Mouse (Mus musculus) midbrain, embryonic 11.5 days (tissue): ENCODE measurements around the gene Gm5475. TPM values are rescaled to one million over a fixed set of nuclear protein-coding genes. Genes with fewer than 3 reads are reported as not detected.

Experiments
- ATAC-seq: fragments of 200-750 bp; cut with Nextera tagmentation; 2 replicates; pipeline ENCODE4 v1.8.0; 2017; ENCODE audit warnings: moderate TSS enrichment, moderate library complexity; ENCODE audit not compliant: low FRiP score
- DNase-seq: peaks from one replicate; pipeline ENCODE4 v3.0.0; 2015; ENCODE audit warnings: low spot score; ENCODE audit errors: missing footprints
- H3K27ac ChIP-seq: fragments of 300-500 bp; sonication (generic); 2 replicates; pipeline ENCODE4 v1.5.1; 2014; ENCODE audit warnings: low read depth, low read length
- H3K27me3 ChIP-seq: fragments of 300-500 bp; sonication (generic); 2 replicates; pipeline ENCODE4 v1.6.1; 2014; ENCODE audit warnings: mild to moderate bottlenecking, low read length, moderate library complexity, mixed read lengths; ENCODE audit not compliant: control insufficient read depth, insufficient read depth
- H3K36me3 ChIP-seq: fragments of 300-500 bp; sonication (generic); 2 replicates; pipeline ENCODE4 v1.6.1; 2014; ENCODE audit warnings: mild to moderate bottlenecking, low read length, moderate library complexity, mixed read lengths; ENCODE audit not compliant: control insufficient read depth, insufficient read depth
- H3K4me1 ChIP-seq: fragments of 300-500 bp; sonication (generic); 2 replicates; pipeline ENCODE4 v1.6.1; 2014; ENCODE audit warnings: low read length; ENCODE audit not compliant: control insufficient read depth, insufficient read depth
- H3K4me2 ChIP-seq: fragments of 300-500 bp; sonication (generic); 2 replicates; pipeline ENCODE4 v1.6.1; 2014; ENCODE audit warnings: mild to moderate bottlenecking, moderate library complexity
- H3K4me3 ChIP-seq: fragments of 300-500 bp; sonication (generic); 2 replicates; pipeline ENCODE4 v1.5.1; 2014; ENCODE audit warnings: low read depth, low read length
- H3K9ac ChIP-seq: fragments of 300-500 bp; sonication (generic); 2 replicates; pipeline ENCODE4 v1.6.1; 2014; ENCODE audit warnings: low read length
- H3K9me3 ChIP-seq: fragments of 300-500 bp; sonication (generic); 2 replicates; pipeline ENCODE4 v1.6.1; 2016; ENCODE audit warnings: low read length; ENCODE audit not compliant: control insufficient read depth
- WGBS: fragments of 180-500 bp; shearing (Covaris S2); extraction: QIAGEN DNeasy Blood & Tissue Kit; methylation state at CpG from one replicate; pipeline ENCODE4 v1.1.7; 2014; 5-methylcytosine and 5-hydroxymethylcytosine counted together
- polyA plus RNA-seq: library from polyadenylated mRNA; unstranded; fragments of >200 nt; fragmentation: Nextera tagmentation; extraction: Ambion mirVana; gene quantifications from 2 replicates; pipeline ENCODE4 v1.2.1, GENCODE M21; 2014

Gm5475 gene
- polyA plus RNA-seq, 1 experiment from 2014 or later = not detected

GRCm38 (mm10) chr15:100467738-100468137, 45.8 kb downstream of the Gm5475 start:
- Histone ChIP-seq H3K27ac (no peak overlapping the region), H3K4me3 (no peak overlapping the region), H3K9me3 (no peaks in the 10 kb centered on the region), H3K9ac (no peak overlapping the region; the same call in 1 of the 2 replicates), H3K36me3 (no peaks in the 10 kb centered on the region), H3K4me2 (peak overlapping the region; percentile 84; the same call in 1 of the 2 replicates), H3K4me1 (peaks cover 12% of the 10 kb centered on the region), H3K27me3 (no peaks in the 10 kb centered on the region)
- 45% methylated on average over 8 of the region's 8 CpGs for WGBS
- ATAC-seq (no peak), DNase-seq (no peak)

- ATAC-seq (peak; percentile 94), DNase-seq (peak; percentile 98)
- H3K36me3 ChIP-seq = no peaks in the 10 kb centered on the region
- WGBS = 2% methylated on average over 73 of the region's 84 CpGs
- peak within 1 kb of the TSS; percentile 84 for H3K4me3 ChIP-seq
- no peaks in the 10 kb centered on the region for H3K9me3 ChIP-seq
- H3K27me3 ChIP-seq = no peaks in the 10 kb centered on the region
- H3K9ac ChIP-seq = peak within 1 kb of the TSS; percentile 92
- peak within 1 kb of the TSS; percentile 78 for H3K27ac ChIP-seq
- peak within 1 kb of the TSS; percentile 84 for H3K4me2 ChIP-seq
- peaks cover 12% of the 10 kb centered on the region for H3K4me1 ChIP-seq
These were observed 46.6 kb downstream of the Gm5475 start, which contains the start of gene Letmd1 for GRCm38 (mm10) chr15:100468295-100469188. Letmd1 (plus strand) TSS chr15:100469023.

GRCm38 (mm10) chr15:100469189-100469545, 47.2 kb downstream of the Gm5475 start:
- no peak for ATAC-seq
- Histone ChIP-seq H3K4me1 (peaks cover 12% of the 10 kb centered on the region), H3K9me3 (no peaks in the 10 kb centered on the region), H3K9ac (peak overlapping the region; percentile 92), H3K4me3 (peak overlapping the region; percentile 84), H3K4me2 (peak overlapping the region; percentile 84), H3K27me3 (no peaks in the 10 kb centered on the region), H3K36me3 (no peaks in the 10 kb centered on the region), H3K27ac (peak overlapping the region; percentile 78; the same call in 1 of the 2 replicates)
- under 1% methylated on average over 19 of the region's 19 CpGs for WGBS
- peak; percentile 95 for DNase-seq

- peaks cover 12% of the 10 kb centered on the region for H3K4me1 ChIP-seq
- H3K27ac ChIP-seq = no peak overlapping the region
- H3K27me3 ChIP-seq = no peaks in the 10 kb centered on the region
- no peak overlapping the region for H3K9ac ChIP-seq
- H3K4me3 ChIP-seq = peak overlapping the region; percentile 84
- no peak for DNase-seq
- H3K36me3 ChIP-seq = peaks cover 3% of the 10 kb centered on the region; the same call in 1 of the 2 replicates
- no peak for ATAC-seq
- H3K4me2 ChIP-seq = peak overlapping the region; percentile 84
- no peaks in the 10 kb centered on the region for H3K9me3 ChIP-seq
- 67% methylated on average over 10 of the region's 10 CpGs for WGBS
These were observed 48.1 kb downstream of the Gm5475 start for GRCm38 (mm10) chr15:100470037-100470436.

- no peak overlapping the region for H3K27ac ChIP-seq
- H3K9ac ChIP-seq = no peak overlapping the region
- DNase-seq = no peak
- WGBS = 86% methylated on average over 7 of the region's 7 CpGs
- no peaks in the 10 kb centered on the region for H3K27me3 ChIP-seq
- no peaks in the 10 kb centered on the region for H3K9me3 ChIP-seq
- ATAC-seq = no peak
- peaks cover 20% of the 10 kb centered on the region for H3K36me3 ChIP-seq
- no peak overlapping the region for H3K4me3 ChIP-seq
- no peak overlapping the region for H3K4me2 ChIP-seq
- H3K4me1 ChIP-seq = peaks cover 6% of the 10 kb centered on the region
These were observed 52.1 kb downstream of the Gm5475 start for GRCm38 (mm10) chr15:100473926-100474503.

Other genes starting within 250 kb of the Gm5475 start
- gene Atf1, start 194.3 kb upstream of the Gm5475 start, polyA plus RNA-seq = 31.8 and 33.5 TPM in 2 replicates
- 0.10 TPM in 1 of 2 replicates, not detected in the other for gene Tmprss12, start 141.3 kb upstream of the Gm5475 start, polyA plus RNA-seq
- gene Mettl7a1, start 118.0 kb upstream of the Gm5475 start, polyA plus RNA-seq = 4.0 and 5.1 TPM in 2 replicates
- gene Mettl7a3, start 87.2 kb upstream of the Gm5475 start, polyA plus RNA-seq = not detected in 2 replicates
- not detected in 2 replicates for gene Methig1, start 69.0 kb upstream of the Gm5475 start, polyA plus RNA-seq
- gene Mettl7a2, start 68.9 kb upstream of the Gm5475 start, polyA plus RNA-seq = not detected in 2 replicates
- not detected in 2 replicates for gene Higd1c, start 57.6 kb upstream of the Gm5475 start, polyA plus RNA-seq
- gene Slc11a2, start 2.9 kb downstream of the Gm5475 start, polyA plus RNA-seq = 18.2 and 22.2 TPM in 2 replicates
- 41.0 and 42.5 TPM in 2 replicates for gene Letmd1, start 46.9 kb downstream of the Gm5475 start, polyA plus RNA-seq
- gene Csrnp2, start 73.3 kb downstream of the Gm5475 start, polyA plus RNA-seq = 20.4 and 21.4 TPM in 2 replicates
- 27.7 and 29.9 TPM in 2 replicates for gene Tfcp2, start 129.9 kb downstream of the Gm5475 start, polyA plus RNA-seq
- 15.0 and 15.6 TPM in 2 replicates for gene Pou6f1, start 177.8 kb downstream of the Gm5475 start, polyA plus RNA-seq
- gene Dazap2, start 193.2 kb downstream of the Gm5475 start, polyA plus RNA-seq = 258 and 272 TPM in 2 replicates
- 3.8 and 3.9 TPM in 2 replicates for gene Smagp, start 214.8 kb downstream of the Gm5475 start, polyA plus RNA-seq
- 3.4 TPM in 2 replicates for gene Bin2, start 247.4 kb downstream of the Gm5475 start, polyA plus RNA-seq